Mouse (Mus musculus) left cerebral cortex, adult 2 months (tissue): Measurements from ENCODE around the gene Galnt16. TPM values are rescaled to one million over a fixed set of nuclear protein-coding genes. Genes with fewer than 3 reads are reported as not detected.

Experiments
- DNase-seq, 2 experiments: peaks; one replicate each; pipeline ENCODE4 v3.0.0; 2021 to 2022; ENCODE audit warnings: low spot score in 2 of 2, mixed read lengths in 1 of 2; ENCODE audit errors: extremely low spot score in 1 of 2
- H3K27ac ChIP-seq: fragments of 200-600 bp; 2 replicates; pipeline ENCODE4 v1.8.1; 2022
- H3K4me3 ChIP-seq: fragments of 200-600 bp; 2 replicates; pipeline ENCODE4 v1.8.1; 2022
- CTCF ChIP-seq: fragments of 200-600 bp; IDR thresholded peaks from 2 replicates; pipeline ENCODE4 v1.8.1; 2022; ENCODE audit warnings: antibody characterized with exemption, mild to moderate bottlenecking, moderate library complexity
- intact Hi-C: fragments of 180-260 bp; cut with DNase I; formaldehyde crosslinking; loops from one replicate; pipeline ENCODE4 v1.15.1; 2025
- long read RNA-seq, 2 experiments: library from polyadenylated mRNA; stranded (forward); transcript quantifications; one replicate each; pipeline ENCODE4 v2.0.0; 2021; ENCODE audit warnings: borderline mapping rate in 2 of 2
- total RNA-seq, 2 experiments: library from RNA; stranded (reverse); gene quantifications; 2 replicates each; pipeline ENCODE4 v1.2.3; 2021

Galnt16 gene
- total RNA-seq = 10 to 100 TPM; 94.6 to 94.9 TPM
- long read RNA-seq, experiment 1, full-length matches to known transcripts = 68 of 90 reads
- long read RNA-seq, experiment 1, partial matches to known transcripts = 19 of 90 reads
- long read RNA-seq, experiment 1, other reads (novel, unspliced or antisense) = 3 of 90 reads
- long read RNA-seq, experiment 2, full-length matches to known transcripts = 51 of 74 reads
- long read RNA-seq, experiment 2, partial matches to known transcripts = 15 of 74 reads
- long read RNA-seq, experiment 2, other reads (novel, unspliced or antisense) = 8 of 74 reads

DNA sequence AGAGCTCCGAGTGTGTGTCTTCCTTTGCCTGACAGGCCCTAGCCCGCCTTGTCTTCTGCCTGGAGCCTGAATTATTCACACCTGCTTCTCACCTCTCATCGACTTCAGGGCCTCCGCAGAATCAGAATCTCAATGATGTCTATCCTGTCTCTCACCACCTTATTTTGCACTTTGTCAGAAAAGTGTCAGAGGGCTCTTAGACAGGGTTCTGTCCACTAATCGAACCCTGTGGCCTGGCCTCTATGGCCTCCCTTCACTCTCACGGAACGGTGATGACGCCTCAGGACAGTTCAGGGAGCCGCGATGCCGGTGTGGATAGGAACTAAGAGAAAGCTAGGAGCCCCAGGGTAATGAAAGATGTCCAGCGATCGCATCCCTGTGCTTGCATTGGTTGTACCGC lies at the start of gene Galnt16:
Galnt16 (plus strand) TSS at position 301 of the 400 bp plus-strand sequence.
- Histone ChIP-seq H3K27ac (peak within 1 kb of the TSS; percentile 87), H3K4me3 (peak within 1 kb of the TSS; percentile 86)
- no peak for DNase-seq
- no peak for TF ChIP-seq CTCF
- intact Hi-C loops = loop anchor here (2.0 kb wide), 1 partner anchor 125 kb away; the partner anchor contains the start of gene Slc39a9

DNA sequence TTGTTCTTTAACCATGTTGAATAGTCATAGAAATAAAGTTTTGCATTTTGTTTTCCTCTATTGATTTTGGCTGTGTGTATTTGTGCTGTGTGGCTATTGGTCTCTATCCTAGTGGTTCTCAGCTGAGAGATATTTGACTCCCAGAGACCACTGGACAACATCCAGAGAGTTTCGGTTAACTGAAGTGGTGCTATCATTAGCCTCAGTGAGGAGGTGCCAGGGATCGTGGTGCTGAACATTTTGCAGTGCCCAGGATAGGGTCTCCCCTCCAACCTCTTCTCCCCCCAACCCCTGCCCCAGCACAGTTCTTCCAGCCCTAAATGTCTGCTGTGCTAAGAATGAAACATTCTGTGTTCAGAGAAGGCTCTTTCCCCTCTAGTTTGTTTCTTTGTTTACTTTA lies 47.9 kb upstream of the Galnt16 start:
- intact Hi-C loops = no loop called here
- no peak for DNase-seq
- Histone ChIP-seq H3K27ac (no peak overlapping the region), H3K4me3 (no peak overlapping the region)
- TF ChIP-seq CTCF = no peak

DNA sequence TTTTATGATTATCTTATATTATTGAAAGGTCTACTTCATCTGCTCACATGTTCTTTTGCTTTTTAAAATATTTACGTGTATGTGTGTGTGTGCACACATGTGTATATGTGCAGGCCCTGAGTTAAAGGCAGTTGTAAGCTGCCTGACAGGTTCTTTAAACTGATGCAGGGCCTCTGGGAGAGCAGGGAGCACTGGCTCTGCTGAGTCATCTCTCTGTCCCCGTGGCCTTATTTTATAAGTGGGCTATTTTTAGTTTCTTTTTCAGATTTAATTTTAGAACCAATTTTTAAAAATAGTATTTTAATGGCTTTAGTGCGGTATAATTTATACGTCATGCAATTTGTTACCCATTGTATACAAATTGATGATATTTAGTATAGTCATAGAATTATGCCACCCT lies 46.2 kb upstream of the Galnt16 start:
- TF ChIP-seq CTCF = no peak
- DNase-seq = no peak

DNA sequence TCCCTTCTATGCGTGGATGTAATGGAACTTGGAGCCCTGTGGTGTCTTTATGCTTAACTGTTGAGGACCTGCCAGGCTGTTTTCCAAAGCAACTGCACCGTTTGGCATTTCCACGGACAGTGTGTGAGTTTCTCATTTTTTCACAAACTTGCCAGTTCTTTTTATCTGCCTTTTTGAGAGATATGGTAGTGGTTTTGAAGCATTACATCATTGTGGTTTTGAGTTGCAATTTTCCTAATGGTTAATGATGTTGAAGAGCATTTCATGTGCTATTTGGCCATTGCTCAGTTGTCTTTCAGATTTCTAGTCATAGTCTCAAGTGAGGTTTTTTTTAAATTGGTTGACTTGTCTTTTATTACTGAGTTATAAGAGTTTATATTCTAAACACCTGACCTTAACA lies 44.3 kb upstream of the Galnt16 start:
- Histone ChIP-seq H3K4me3 (no peak overlapping the region), H3K27ac (no peak overlapping the region)
- no peak for TF ChIP-seq CTCF
- DNase-seq = no peak
- intact Hi-C loops = no loop called here

More for the DNA sequence above, 46.2 kb upstream of the Galnt16 start:
- no peak overlapping the region for H3K27ac ChIP-seq
- no peak overlapping the region for H3K4me3 ChIP-seq
- intact Hi-C loops = no loop called here

GRCm38 (mm10) chr12:80479986-80480385 lies 38.1 kb upstream of the Galnt16 start:
- no peak for DNase-seq
- Histone ChIP-seq H3K27ac (no peak overlapping the region), H3K4me3 (no peak overlapping the region)
- no peak for TF ChIP-seq CTCF
- intact Hi-C loops = no loop called here

- Histone ChIP-seq H3K27ac (no peak overlapping the region), H3K4me3 (no peak overlapping the region)
- intact Hi-C loops = no loop called here
- no peak; the same call in 1 of the 2 replicates for TF ChIP-seq CTCF
- DNase-seq = no peak
Observed at GRCm38 (mm10) chr12:80483397-80483796, 34.7 kb upstream of the Galnt16 start.

DNA sequence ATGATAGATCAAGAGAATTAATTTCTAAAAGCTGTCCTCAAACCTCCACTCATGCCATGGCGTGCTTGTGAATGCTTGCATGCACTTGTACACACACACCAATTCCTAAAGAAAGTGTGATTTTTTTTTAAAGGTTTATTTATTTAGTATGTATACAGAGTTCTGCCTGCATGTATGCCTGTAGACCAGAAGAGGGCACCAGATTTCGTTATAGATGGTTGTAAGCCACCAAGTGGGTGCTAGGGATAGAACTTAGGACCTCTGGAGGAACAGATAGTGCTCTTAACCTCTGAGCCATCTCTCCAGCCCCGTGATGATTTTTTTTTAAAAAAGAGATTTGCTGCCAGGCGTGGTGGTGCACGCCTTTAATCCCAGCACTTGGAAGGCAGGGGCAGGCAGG lies 24.8 kb upstream of the Galnt16 start:
- intact Hi-C loops = no loop called here
- TF ChIP-seq CTCF = peak; percentile 6

GRCm38 (mm10) chr12:80495691-80496090 lies 22.4 kb upstream of the Galnt16 start:
- Histone ChIP-seq H3K27ac (no peak overlapping the region), H3K4me3 (no peak overlapping the region)
- no peak for DNase-seq
- no peak for TF ChIP-seq CTCF
- intact Hi-C loops = loop anchor here (5.0 kb wide), 2 partner anchors 147 to 177 kb away; partner anchors contain the start of genes Erh and Slc39a9

More for the DNA sequence above, 24.8 kb upstream of the Galnt16 start:
- no peak overlapping the region for H3K4me3 ChIP-seq
- H3K27ac ChIP-seq = no peak overlapping the region
- no peak for DNase-seq

DNA sequence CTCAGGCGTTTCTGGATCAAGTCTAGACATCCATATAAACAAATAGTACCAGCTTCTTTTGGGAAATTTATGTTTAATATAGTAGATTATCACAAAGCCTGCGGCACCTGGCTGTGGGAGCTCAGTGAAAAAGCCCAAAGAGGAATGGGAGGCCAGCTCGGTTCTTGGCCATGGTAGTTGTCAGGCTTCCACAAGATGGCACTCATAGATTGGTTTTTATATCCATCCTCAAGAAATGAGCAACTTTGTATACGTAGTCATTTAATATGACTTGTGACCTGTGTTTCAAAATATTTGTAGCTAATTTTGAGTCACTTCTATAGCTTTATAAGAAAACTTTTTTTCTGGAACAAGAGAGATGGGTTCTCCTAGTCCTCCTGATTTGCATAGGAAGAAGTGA lies 19.7 kb upstream of the Galnt16 start:
- Histone ChIP-seq H3K27ac (no peak overlapping the region), H3K4me3 (no peak overlapping the region)
- intact Hi-C loops = loop anchor here (5.0 kb wide), 2 partner anchors 144 to 174 kb away; partner anchors contain the start of genes Erh and Slc39a9

GRCm38 (mm10) chr12:80500506-80500905 lies 17.6 kb upstream of the Galnt16 start:
- no peak for DNase-seq
- TF ChIP-seq CTCF = no peak
- H3K27ac ChIP-seq = no peak overlapping the region
- no peak overlapping the region for H3K4me3 ChIP-seq
- intact Hi-C loops = loop anchor here (5.0 kb wide), 1 partner anchor 77 kb away; no protein-coding TSS in a partner anchor

More for the DNA sequence above, 19.7 kb upstream of the Galnt16 start:
- TF ChIP-seq CTCF = peak; percentile 52
- DNase-seq = no peak

DNA sequence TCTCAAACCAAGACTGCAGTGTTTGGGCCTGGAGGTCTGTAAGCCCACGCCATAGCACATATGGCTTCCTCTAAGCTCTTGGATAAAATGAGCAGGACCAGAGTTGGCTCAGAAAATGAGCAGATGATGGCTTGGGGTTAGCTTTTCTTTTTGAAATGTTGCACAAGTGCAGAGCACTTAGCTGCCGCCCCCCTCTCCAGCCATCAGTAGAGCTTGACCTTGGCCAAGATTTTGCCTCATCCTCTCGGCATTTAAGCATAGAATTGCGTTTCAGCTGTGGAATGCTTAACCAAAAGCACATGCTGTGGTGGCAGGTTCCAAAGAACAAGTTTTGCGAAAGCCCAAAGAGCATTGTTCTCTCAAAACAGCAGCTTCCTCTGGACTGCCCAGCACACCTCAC lies 13.4 kb upstream of the Galnt16 start:
- DNase-seq = no peak
- no peak overlapping the region for H3K27ac ChIP-seq
- no peak overlapping the region for H3K4me3 ChIP-seq
- TF ChIP-seq CTCF = no peak
- intact Hi-C loops = loop anchor here (5.0 kb wide), 1 partner anchor 73 kb away; no protein-coding TSS in a partner anchor

- DNase-seq = no peak
- H3K27ac ChIP-seq = no peak overlapping the region
- no peak overlapping the region for H3K4me3 ChIP-seq
- intact Hi-C loops = no loop called here
- no peak for TF ChIP-seq CTCF
Observed at GRCm38 (mm10) chr12:80507041-80507745, 10.9 kb upstream of the Galnt16 start.
